Comparison of ENCODE assay signal across 21 mouse cellular contexts in genomic region chr3:30060058-30060457, GRCm38 (mm10).
DNase-seq lines count a peak whose midpoint lies in the region; ATAC-seq and TF ChIP-seq lines count a peak whose summit lies in the region.
"Had no signal": no experiment of that assay in that cellular context is flagged by ENCODE, and none has a peak within 500 bp of the region (broad histone marks: within the 10 kb centered on the region; RNA-seq: fewer than 3 reads in every experiment).

No protein-coding gene starts in this region.

- peak; percentile 63; the same call in 1 of the 2 replicates for ATAC-seq in stomach, embryonic 14.5 days (ENCODE audit: insufficient number of reproducible peaks, insufficient read depth, low FRiP score, low read depth)
- ATAC-seq in stomach, embryonic 16.5 days (ENCODE audit: insufficient read depth, low FRiP score), result peak; percentile 71; the same call in 1 of the 2 replicates
- no peak for ATAC-seq in stomach, postnatal 0 days (ENCODE audit: low FRiP score, low TSS enrichment)
- ATAC-seq: activated CD4-positive, CD25-positive, alpha-beta regulatory T cell, adult 4 months; CD4-positive, CD25-positive, alpha-beta regulatory T cell, adult 4 months; Patski had no signal

- peaks cover 7% of the 10 kb centered on the region; the same call in 1 of the 2 replicates for H3K4me1 ChIP-seq in stomach, embryonic 14.5 days (ENCODE audit: control insufficient read depth, insufficient read depth, low read length)
- no peaks in the 10 kb centered on the region for H3K4me1 ChIP-seq in stomach, embryonic 16.5 days (ENCODE audit: control insufficient read depth, insufficient read depth, low read length)
- no peaks in the 10 kb centered on the region for H3K4me1 ChIP-seq in stomach, postnatal 0 days (replicated peaks; ENCODE audit: control insufficient read depth, insufficient read depth)
- no peaks in the 10 kb centered on the region for H3K4me1 ChIP-seq in thymus, adult 2 months (replicated peaks; ENCODE audit: control insufficient read depth, insufficient read depth, low read length)

- intact Hi-C loops in left cerebral cortex, postnatal 14 days (cut with DNase I), result no loop called here

- H3K36me3 ChIP-seq in stomach, embryonic 14.5 days (ENCODE audit: control insufficient read depth, insufficient read depth, low read length), result no peaks in the 10 kb centered on the region
- H3K36me3 ChIP-seq in stomach, embryonic 16.5 days (ENCODE audit: control insufficient read depth, insufficient read depth, low read length), result no peaks in the 10 kb centered on the region
- no peaks in the 10 kb centered on the region for H3K36me3 ChIP-seq in stomach, postnatal 0 days (ENCODE audit: control insufficient read depth, insufficient read depth, low read length)
- no peaks in the 10 kb centered on the region for H3K36me3 ChIP-seq in thymus, adult 2 months (ENCODE audit: control insufficient read depth, insufficient read depth, low read length)
- H3K36me3 ChIP-seq: G1E had no signal

- 40% methylated on average over 7 of the region's 7 CpGs for WGBS in stomach, embryonic 14.5 days
- WGBS in stomach, embryonic 16.5 days, result 43% methylated on average over 7 of the region's 7 CpGs
- WGBS in stomach, postnatal 0 days, result 49% methylated on average over 7 of the region's 7 CpGs
- WGBS in thymus, adult 2 months, result 98% methylated on average over 7 of the region's 7 CpGs

- TF ChIP-seq EP300 in stomach, postnatal 0 days (optimal IDR thresholded peaks at IDR 0.05), result peak; percentile 23

- no peaks in the 10 kb centered on the region for H3K27me3 ChIP-seq in stomach, embryonic 14.5 days (ENCODE audit: control insufficient read depth, insufficient read depth, low read length)
- no peaks in the 10 kb centered on the region for H3K27me3 ChIP-seq in stomach, embryonic 16.5 days (ENCODE audit: control insufficient read depth, insufficient read depth, low read length)
- H3K27me3 ChIP-seq in stomach, postnatal 0 days (ENCODE audit: control insufficient read depth, insufficient read depth, low read length), result no peaks in the 10 kb centered on the region
- no peaks in the 10 kb centered on the region for H3K27me3 ChIP-seq in thymus, adult 2 months (ENCODE audit: control insufficient read depth, insufficient read depth, low read length)
- H3K27me3 ChIP-seq: CH12.LX had no signal

- no peak for DNase-seq in stomach, postnatal 0 days (ENCODE audit: low spot score)
- DNase-seq in left cerebral cortex, postnatal 14 days (ENCODE audit: low spot score in 2 of 2), result no peak
- no peak for DNase-seq in thymus, adult 2 months
- no peak for DNase-seq in thymus, postnatal 0 days (ENCODE audit: low spot score)
- DNase-seq: adrenal gland, adult 2 months; adrenal gland, adult 8-10 months; adrenal gland, postnatal 10 days; adrenal gland, postnatal 14 days; adrenal gland, postnatal 25 days; adrenal gland, postnatal 36 days; B cell, adult 2 months; cerebellum, adult 11 months; cerebellum, adult 11-12 months; cerebellum, adult 18-20 months had no signal

- no peak for TF ChIP-seq CTCF in stomach, postnatal 0 days (IDR thresholded peaks at IDR 0.05; ENCODE audit: low read depth)
- no peak for TF ChIP-seq CTCF in thymus, adult 2 months (IDR thresholded peaks at IDR 0.05; ENCODE audit: borderline replicate concordance, control insufficient read depth, extremely low read depth, insufficient read depth, low read length, poor library complexity)

- H3K4me3 ChIP-seq in stomach, embryonic 14.5 days (ENCODE audit: low read depth, low read length), result no peak overlapping the region
- H3K4me3 ChIP-seq in stomach, embryonic 16.5 days (replicated peaks; ENCODE audit: low read length), result no peak overlapping the region
- no peak overlapping the region for H3K4me3 ChIP-seq in stomach, postnatal 0 days (ENCODE audit: low read depth, low read length)
- H3K4me3 ChIP-seq in thymus, adult 2 months (ENCODE audit: control insufficient read depth, insufficient read depth, low read length), result no peak overlapping the region

- no peak overlapping the region for H3K27ac ChIP-seq in stomach, embryonic 14.5 days (ENCODE audit: low read length)
- H3K27ac ChIP-seq in stomach, embryonic 16.5 days (ENCODE audit: low read length), result no peak overlapping the region
- no peak overlapping the region for H3K27ac ChIP-seq in stomach, postnatal 0 days (replicated peaks)
- no peak overlapping the region for H3K27ac ChIP-seq in thymus, adult 2 months (ENCODE audit: control insufficient read depth, insufficient read depth, low read length)

- H3K4me2 ChIP-seq in stomach, embryonic 14.5 days (replicated peaks; ENCODE audit: low read depth, low read length), result no peak overlapping the region
- no peak overlapping the region for H3K4me2 ChIP-seq in stomach, embryonic 16.5 days (ENCODE audit: low read depth, low read length)
- no peak overlapping the region for H3K4me2 ChIP-seq in stomach, postnatal 0 days (replicated peaks; ENCODE audit: low read depth)

- H3K9me3 ChIP-seq in stomach, embryonic 14.5 days (ENCODE audit: control insufficient read depth, low read depth, low read length), result no peaks in the 10 kb centered on the region
- H3K9me3 ChIP-seq in stomach, embryonic 16.5 days (replicated peaks; ENCODE audit: control insufficient read depth, low read length), result no peaks in the 10 kb centered on the region
- H3K9me3 ChIP-seq in stomach, postnatal 0 days (ENCODE audit: control insufficient read depth, low read length), result no peaks in the 10 kb centered on the region
- H3K9me3 ChIP-seq: G1E had no signal

- no peak for TF ChIP-seq POLR2A in thymus, adult 2 months (IDR thresholded peaks at IDR 0.05; ENCODE audit: control insufficient read depth, extremely low read depth, insufficient read depth, low read length, poor library complexity)

- H3K9ac ChIP-seq in stomach, embryonic 14.5 days (replicated peaks; ENCODE audit: low read depth, low read length), result no peak overlapping the region
- H3K9ac ChIP-seq in stomach, embryonic 16.5 days (ENCODE audit: low read length), result no peak overlapping the region
- no peak overlapping the region for H3K9ac ChIP-seq in stomach, postnatal 0 days (ENCODE audit: low read length)
